Mouse (Mus musculus): ENCODE results near the gene Grpel1.

- TF ChIP-seq TCF12 (IDR thresholded peaks at IDR 0.05; ENCODE audit: insufficient read depth, poor library complexity, severe bottlenecking) (no peak), POLR2A (IDR thresholded peaks at IDR 0.05; ENCODE audit: insufficient read length, low read depth) (no peak), REST (IDR thresholded peaks at IDR 0.05; ENCODE audit: insufficient read depth, insufficient read length) (no peak), E2F4 (IDR thresholded peaks at IDR 0.05; ENCODE audit: insufficient read depth) (no peak), MAX (IDR thresholded peaks at IDR 0.05; ENCODE audit: low read depth) (no peak), CEBPB (IDR thresholded peaks at IDR 0.05; ENCODE audit: insufficient read depth, poor library complexity, severe bottlenecking) (no peak), USF1 (IDR thresholded peaks at IDR 0.05; ENCODE audit: low read depth) (no peak)
Measured at GRCm38 (mm10) chr5:36458926-36459325, 5.9 kb upstream of the Grpel1 start.

Data from myocyte (in vitro differentiated cells).